Mouse (Mus musculus): ENCODE data around the gene Arrdc1.

GRCm38 (mm10) chr2:24935057-24935796 lies at the start of gene Arrdc1:
- TF ChIP-seq CTCF (conservative IDR thresholded peaks at IDR 0.05; ENCODE audit: low read length) (peak; percentile 36), NANOG (IDR thresholded peaks at IDR 0.05; ENCODE audit: borderline replicate concordance, low read length) (no peak), POU5F1 (IDR thresholded peaks at IDR 0.05; ENCODE audit: borderline replicate concordance, low read length) (no peak)
